ENCODE assay signal across 26 mouse cellular contexts in genomic region chr3:151945916-151946315, GRCm38 (mm10).
"Had no signal": no experiment of that assay in that cellular context is flagged by ENCODE, and none has a peak within 500 bp of the region (broad histone marks: within the 10 kb centered on the region; RNA-seq: fewer than 3 reads in every experiment).

No protein-coding gene starts in this region.

- H3K4me1 ChIP-seq: hindbrain, embryonic 13.5 days; hindbrain, embryonic 15.5 days; kidney, embryonic 15.5 days; liver, embryonic 13.5 days had no signal

- H3K36me3 ChIP-seq: heart, embryonic 13.5 days; heart, embryonic 15.5 days; hindbrain, embryonic 13.5 days; hindbrain, embryonic 15.5 days; kidney, embryonic 15.5 days; limb, embryonic 12.5 days; liver, embryonic 13.5 days had no signal

- H3K4me2 ChIP-seq: heart, embryonic 11.5 days; heart, embryonic 13.5 days; heart, embryonic 15.5 days; hindbrain, embryonic 13.5 days; hindbrain, embryonic 15.5 days; kidney, embryonic 15.5 days; limb, embryonic 12.5 days; liver, embryonic 11.5 days; liver, embryonic 13.5 days had no signal

- H3K9ac ChIP-seq: heart, embryonic 13.5 days; heart, embryonic 15.5 days; hindbrain, embryonic 13.5 days; hindbrain, embryonic 15.5 days; kidney, embryonic 15.5 days; limb, embryonic 12.5 days; liver, embryonic 13.5 days had no signal

- H3K9me3 ChIP-seq: heart, embryonic 13.5 days; heart, embryonic 15.5 days; hindbrain, embryonic 13.5 days; hindbrain, embryonic 15.5 days; kidney, embryonic 15.5 days; limb, embryonic 12.5 days; liver, embryonic 13.5 days had no signal

- ATAC-seq: hindbrain, postnatal 0 days; intestine, embryonic 16.5 days had no signal

- DNase-seq: gastrocnemius, postnatal 14 days; gastrocnemius, postnatal 36 days; heart, adult 2 months; heart, postnatal 14 days; heart, postnatal 36 days; kidney, adult 11 months; kidney, adult 2 months; kidney, adult 9 months; kidney, postnatal 14 days; kidney, postnatal 36 days; layer of hippocampus, adult 9-11 months; layer of hippocampus, postnatal 36 days; left cerebral cortex, postnatal 4 days; liver; liver, embryonic 13.5 days had no signal

- H3K27me3 ChIP-seq: heart, embryonic 13.5 days; heart, embryonic 15.5 days; hindbrain, embryonic 13.5 days; hindbrain, embryonic 15.5 days; kidney, embryonic 15.5 days; limb, embryonic 12.5 days; liver, embryonic 13.5 days had no signal

- H3K27ac ChIP-seq: heart, adult 2 months; heart, embryonic 13.5 days; heart, embryonic 15.5 days; hindbrain, embryonic 13.5 days; hindbrain, embryonic 15.5 days; hindbrain, postnatal 0 days; kidney, embryonic 15.5 days; kidney, postnatal 0 days; limb, embryonic 12.5 days; liver, embryonic 13.5 days had no signal

- H3K4me3 ChIP-seq: heart, adult 2 months; heart, embryonic 13.5 days; heart, embryonic 15.5 days; hindbrain, embryonic 13.5 days; hindbrain, embryonic 15.5 days; kidney, embryonic 15.5 days; limb, embryonic 12.5 days; liver, embryonic 13.5 days had no signal
